Mouse (Mus musculus) C2C12 (cell line): ENCODE measurements around the gene Setd5.

Experiments used
- CEBPB ChIP-seq: IDR thresholded peaks from one replicate; pipeline ENCODE4 v1.6.1; 2011; ENCODE audit warnings: low read depth, mild to moderate bottlenecking, control low read depth, moderate library complexity
- CTCF ChIP-seq: IDR thresholded peaks from one replicate; pipeline ENCODE4 v1.5.1; 2011; ENCODE audit not compliant: control insufficient read depth, insufficient read depth, insufficient read length
- MAX ChIP-seq: IDR thresholded peaks from one replicate; pipeline ENCODE4 v1.6.1; 2011; ENCODE audit warnings: mild to moderate bottlenecking, control low read depth
- MYOD1 ChIP-seq: IDR thresholded peaks from one replicate; pipeline ENCODE4 v1.6.1; 2011; ENCODE audit warnings: low read depth; ENCODE audit not compliant: control insufficient read depth, insufficient read length
- USF1 ChIP-seq: IDR thresholded peaks from one replicate; pipeline ENCODE4 v1.6.1; 2011; ENCODE audit warnings: low read depth, mild to moderate bottlenecking, control low read depth, moderate library complexity

- TF ChIP-seq CTCF (no peak), MAX (no peak), USF1 (no peak), CEBPB (no peak), MYOD1 (no peak)
Measured at GRCm38 (mm10) chr6:113045575-113045974, 31.6 kb upstream of the Setd5 start.
